Mouse (Mus musculus): ENCODE results near the gene Uba52. TPM values are rescaled to one million over a fixed set of nuclear protein-coding genes. Genes with fewer than 3 reads are reported as not detected.

Uba52 gene
- 1,215 and 1,844 TPM in 2 replicates for polyA plus RNA-seq (2012; rRNA removed)
- 1,031 and 1,113 TPM in 2 replicates for polyA plus RNA-seq (2014; fragmentation: Nextera tagmentation; extraction: Ambion mirVana)

DNA sequence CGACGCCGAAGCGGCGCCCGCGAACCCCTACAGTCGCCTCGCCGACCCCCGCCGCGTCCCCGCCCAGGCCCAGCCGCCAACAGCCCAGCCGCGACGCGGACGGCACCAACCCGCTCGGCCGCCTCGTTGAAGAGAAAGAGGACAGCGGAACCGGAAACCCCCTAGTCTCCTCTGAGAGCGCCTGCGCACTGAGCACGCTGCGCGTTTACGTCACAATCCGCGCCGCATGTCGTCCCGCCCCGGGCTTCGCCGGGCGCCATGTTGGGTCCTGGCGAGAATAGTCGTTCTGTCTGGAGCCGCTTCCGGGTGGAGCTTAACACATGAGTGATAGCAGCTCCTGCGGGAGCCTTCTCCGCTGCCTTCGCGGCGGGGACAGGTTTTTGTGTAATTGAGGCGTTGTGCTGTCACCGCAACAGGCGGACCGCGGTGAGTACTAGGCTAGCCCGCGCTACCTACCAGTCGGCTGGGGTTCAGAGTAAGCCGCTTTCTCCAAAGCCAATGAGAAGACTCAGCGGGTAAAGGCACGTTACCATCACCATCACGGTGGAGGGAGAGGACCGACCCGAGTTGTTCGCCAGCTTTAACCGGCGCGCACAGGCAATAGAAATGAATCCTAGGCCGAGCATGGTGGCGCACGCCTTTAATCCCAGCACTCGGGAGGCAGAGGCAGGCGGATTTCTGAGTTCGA, at the start of gene Uba52:
Gene Uba52 (minus strand): TSS at position 574 of the 688 bp plus-strand sequence.
- Histone ChIP-seq H3K27ac (replicated peaks; ENCODE audit: low read depth, low read length) (peak within 1 kb of the TSS; percentile 96), H3K4me2 (replicated peaks; ENCODE audit: low read depth, low read length, severe bottlenecking) (peak within 1 kb of the TSS; percentile 88), H3K27me3 (ENCODE audit: control insufficient read depth, insufficient read depth, low read length) (no peaks in the 10 kb centered on the region), H3K9ac (ENCODE audit: low read depth, low read length, severe bottlenecking) (peak within 1 kb of the TSS; percentile 95), H3K4me3 (replicated peaks; ENCODE audit: low read length) (peak within 1 kb of the TSS; percentile 97), H3K9me3 (ENCODE audit: control insufficient read depth, low read length) (no peaks in the 10 kb centered on the region), H3K36me3 (ENCODE audit: control insufficient read depth, insufficient read depth, low read length) (peaks cover 45% of the 10 kb centered on the region), H3K4me1 (ENCODE audit: control insufficient read depth, insufficient read depth, low read length) (peaks cover 19% of the 10 kb centered on the region)
- ATAC-seq (ENCODE audit: low FRiP score, low read depth) (peak; percentile 85), DNase-seq (ENCODE audit: low spot score) (peak; percentile 98)
- TF ChIP-seq POLR2A (IDR thresholded peaks at IDR 0.05; ENCODE audit: borderline replicate concordance, extremely low read depth, insufficient read depth, insufficient read length): peak; percentile 87; the same call in 1 of the 2 replicates
- WGBS: 2% methylated on average over 73 of the region's 74 CpGs

DNA sequence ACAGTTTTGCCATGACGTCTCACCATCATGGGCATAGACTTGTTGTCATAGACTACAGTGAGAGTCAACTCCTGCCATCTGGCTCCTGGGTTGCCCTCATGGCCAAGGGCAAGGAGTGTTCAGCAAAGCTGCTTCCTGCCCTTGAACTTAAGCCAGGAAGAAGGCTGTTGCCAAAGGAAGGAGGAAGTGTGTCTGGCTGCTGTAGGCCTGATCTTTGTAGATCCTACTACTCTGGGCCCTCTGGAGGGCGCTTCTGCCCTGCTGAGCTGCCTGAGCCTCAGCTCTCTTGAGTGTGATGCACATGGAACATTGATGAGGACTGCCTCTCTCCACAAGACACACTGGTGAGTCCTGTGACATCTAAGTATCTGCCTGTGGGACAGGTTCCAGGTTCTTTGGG, 49.5 kb upstream of the Uba52 start:
- Histone ChIP-seq H3K9ac (ENCODE audit: low read depth, low read length, severe bottlenecking) (no peak overlapping the region), H3K27ac (replicated peaks; ENCODE audit: low read depth, low read length) (no peak overlapping the region), H3K4me1 (ENCODE audit: control insufficient read depth, insufficient read depth, low read length) (0 out of 2 replicates have a peak, but pooled peaks cover 1% of the 10 kb centered on the region), H3K27me3 (ENCODE audit: control insufficient read depth, insufficient read depth, low read length) (no peaks in the 10 kb centered on the region), H3K36me3 (ENCODE audit: control insufficient read depth, insufficient read depth, low read length) (peaks cover 3% of the 10 kb centered on the region; the same call in 1 of the 2 replicates), H3K4me2 (replicated peaks; ENCODE audit: low read depth, low read length, severe bottlenecking) (no peak overlapping the region), H3K9me3 (ENCODE audit: control insufficient read depth, low read length) (no peaks in the 10 kb centered on the region), H3K4me3 (replicated peaks; ENCODE audit: low read length) (no peak overlapping the region)
- no peak for TF ChIP-seq POLR2A (IDR thresholded peaks at IDR 0.05; ENCODE audit: borderline replicate concordance, extremely low read depth, insufficient read depth, insufficient read length)
- ATAC-seq (ENCODE audit: low FRiP score, low read depth) (no peak), DNase-seq (ENCODE audit: low spot score) (no peak)
- WGBS: 82% methylated on average over 2 of the region's 2 CpGs

DNA sequence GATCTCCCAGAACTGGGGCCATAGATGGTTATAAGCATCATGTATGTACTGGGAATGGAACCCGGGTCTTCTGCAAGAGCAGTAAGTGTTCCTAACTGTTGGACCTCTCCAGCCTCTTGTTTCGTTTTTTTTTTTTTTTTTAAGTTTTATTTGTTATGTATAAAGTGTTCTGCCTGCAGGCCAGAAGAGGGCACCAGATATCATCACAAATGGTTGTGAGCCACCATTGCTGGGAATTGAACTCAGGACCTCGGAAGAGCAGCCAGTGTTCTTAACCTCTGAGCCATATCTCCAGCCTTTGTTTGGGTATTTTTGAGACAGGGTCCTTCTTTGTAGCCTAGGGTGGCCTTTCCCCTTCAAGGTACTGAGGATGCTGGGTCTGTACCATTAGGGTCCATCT, 48.4 kb upstream of the Uba52 start:
- H3K36me3 ChIP-seq (ENCODE audit: control insufficient read depth, insufficient read depth, low read length): peaks cover 3% of the 10 kb centered on the region; the same call in 1 of the 2 replicates
- H3K27me3 ChIP-seq (ENCODE audit: control insufficient read depth, insufficient read depth, low read length): no peaks in the 10 kb centered on the region
- no peak overlapping the region for H3K9ac ChIP-seq (ENCODE audit: low read depth, low read length, severe bottlenecking)
- TF ChIP-seq POLR2A (IDR thresholded peaks at IDR 0.05; ENCODE audit: borderline replicate concordance, extremely low read depth, insufficient read depth, insufficient read length): no peak
- H3K4me2 ChIP-seq (replicated peaks; ENCODE audit: low read depth, low read length, severe bottlenecking): no peak overlapping the region
- no peaks in the 10 kb centered on the region for H3K4me1 ChIP-seq (ENCODE audit: control insufficient read depth, insufficient read depth, low read length)
- no peak for ATAC-seq (ENCODE audit: low FRiP score, low read depth)
- no peaks in the 10 kb centered on the region for H3K9me3 ChIP-seq (ENCODE audit: control insufficient read depth, low read length)
- no peak overlapping the region for H3K4me3 ChIP-seq (replicated peaks; ENCODE audit: low read length)
- H3K27ac ChIP-seq (replicated peaks; ENCODE audit: low read depth, low read length): no peak overlapping the region
- WGBS: 75% methylated on average over 3 of the region's 3 CpGs
- DNase-seq (ENCODE audit: low spot score): no peak

- 62% methylated on average over 4 of the region's 4 CpGs for WGBS
- no peak overlapping the region for H3K9ac ChIP-seq (ENCODE audit: low read depth, low read length, severe bottlenecking)
- no peak for ATAC-seq (ENCODE audit: low FRiP score, low read depth)
- no peak overlapping the region for H3K4me3 ChIP-seq (replicated peaks; ENCODE audit: low read length)
- H3K27ac ChIP-seq (replicated peaks; ENCODE audit: low read depth, low read length): no peak overlapping the region
- peaks cover 3% of the 10 kb centered on the region; the same call in 1 of the 2 replicates for H3K36me3 ChIP-seq (ENCODE audit: control insufficient read depth, insufficient read depth, low read length)
- H3K9me3 ChIP-seq (ENCODE audit: control insufficient read depth, low read length): no peaks in the 10 kb centered on the region
- TF ChIP-seq POLR2A (IDR thresholded peaks at IDR 0.05; ENCODE audit: borderline replicate concordance, extremely low read depth, insufficient read depth, insufficient read length): no peak
- H3K27me3 ChIP-seq (ENCODE audit: control insufficient read depth, insufficient read depth, low read length): no peaks in the 10 kb centered on the region
- DNase-seq (ENCODE audit: low spot score): no peak
- no peak overlapping the region for H3K4me2 ChIP-seq (replicated peaks; ENCODE audit: low read depth, low read length, severe bottlenecking)
- H3K4me1 ChIP-seq (ENCODE audit: control insufficient read depth, insufficient read depth, low read length): no peaks in the 10 kb centered on the region
These were observed 47.7 kb upstream of the Uba52 start for GRCm38 (mm10) chr8:70558334-70558733.

GRCm38 (mm10) chr8:70555079-70555747, 44.6 kb upstream of the Uba52 start:
- Histone ChIP-seq H3K36me3 (ENCODE audit: control insufficient read depth, insufficient read depth, low read length) (peaks cover 3% of the 10 kb centered on the region; the same call in 1 of the 2 replicates), H3K4me2 (replicated peaks; ENCODE audit: low read depth, low read length, severe bottlenecking) (no peak overlapping the region), H3K4me3 (replicated peaks; ENCODE audit: low read length) (no peak overlapping the region), H3K9me3 (ENCODE audit: control insufficient read depth, low read length) (no peaks in the 10 kb centered on the region), H3K27ac (replicated peaks; ENCODE audit: low read depth, low read length) (no peak overlapping the region), H3K27me3 (ENCODE audit: control insufficient read depth, insufficient read depth, low read length) (no peaks in the 10 kb centered on the region), H3K9ac (ENCODE audit: low read depth, low read length, severe bottlenecking) (no peak overlapping the region), H3K4me1 (ENCODE audit: control insufficient read depth, insufficient read depth, low read length) (no peaks in the 10 kb centered on the region)
- DNase-seq (ENCODE audit: low spot score) (no peak), ATAC-seq (ENCODE audit: low FRiP score, low read depth) (no peak)
- TF ChIP-seq POLR2A (IDR thresholded peaks at IDR 0.05; ENCODE audit: borderline replicate concordance, extremely low read depth, insufficient read depth, insufficient read length): no peak
- 88% methylated on average over 4 of the region's 4 CpGs for WGBS
